Mouse (Mus musculus) fat pad, adult 2 months (tissue): Measurements from ENCODE around the gene Ppp1r14c.

Experiments
- DNase-seq: peaks from one replicate; pipeline ENCODE4 v3.0.0-alpha.2; 2011; ENCODE audit warnings: low read depth, low spot score; ENCODE audit errors: extremely low read depth

Gene Ppp1r14c

DNA sequence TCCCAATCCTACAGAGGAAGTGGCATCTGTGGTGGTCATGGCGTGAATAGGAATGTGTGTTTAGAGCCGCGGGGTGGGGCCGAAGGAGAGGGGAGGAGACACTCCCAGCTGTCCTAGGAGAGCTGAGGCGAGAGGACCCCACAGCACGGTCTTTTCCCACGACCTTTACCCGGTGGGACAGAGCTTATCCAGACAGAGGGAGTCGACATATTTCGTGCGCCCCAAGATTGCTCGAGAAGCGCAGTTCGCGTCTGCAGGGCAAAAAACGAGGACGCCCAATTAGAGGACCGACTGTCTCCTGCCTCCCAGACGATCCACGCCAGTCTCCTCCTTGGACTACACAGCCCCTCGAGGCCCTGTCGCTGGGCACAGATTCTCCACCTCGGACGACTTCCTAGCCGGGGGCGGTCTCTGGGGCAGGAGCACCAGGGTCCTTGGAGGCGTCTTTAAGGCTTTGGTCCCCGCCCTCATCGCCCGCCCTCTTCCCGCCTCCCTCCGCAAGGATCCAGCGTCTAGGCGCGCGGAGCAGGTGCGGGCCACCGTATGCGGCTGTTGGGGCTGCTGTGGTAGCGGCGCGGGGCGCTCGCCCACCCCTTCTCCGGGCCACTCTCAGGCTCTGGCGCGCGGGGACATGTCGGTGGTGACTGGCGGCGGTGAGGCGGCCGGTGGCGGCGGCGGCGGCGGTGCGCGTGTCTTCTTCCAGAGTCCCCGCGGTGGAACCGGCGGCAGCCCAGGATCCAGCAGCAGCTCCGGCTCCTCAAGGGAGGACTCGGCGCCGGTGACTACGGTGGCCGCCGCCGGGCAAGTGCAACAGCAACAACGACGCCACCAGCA, at the start of gene Ppp1r14c:
TSS of gene Ppp1r14c (plus strand) at position 22 of the 834 bp plus-strand sequence.
- no peak for DNase-seq

DNA sequence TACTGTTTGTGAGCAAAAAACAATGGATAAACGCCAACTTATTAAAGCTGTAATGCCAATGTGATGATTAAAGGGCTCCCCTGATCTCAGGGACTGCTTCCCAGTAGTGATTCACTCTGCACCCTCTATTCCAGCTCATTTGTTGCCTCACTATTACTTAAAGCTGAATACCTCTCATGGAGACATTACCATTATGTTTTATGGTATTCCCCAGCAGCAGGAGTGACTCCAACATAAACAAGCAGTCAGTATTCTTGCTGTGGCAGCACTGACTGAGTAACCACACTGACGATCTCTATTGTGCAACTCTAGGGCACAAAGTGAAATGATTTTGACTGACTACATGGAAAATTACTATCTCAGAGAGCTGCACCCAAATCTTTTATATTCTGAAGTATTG, 44.5 kb upstream of the Ppp1r14c start:
- DNase-seq: peak; percentile 67

DNA sequence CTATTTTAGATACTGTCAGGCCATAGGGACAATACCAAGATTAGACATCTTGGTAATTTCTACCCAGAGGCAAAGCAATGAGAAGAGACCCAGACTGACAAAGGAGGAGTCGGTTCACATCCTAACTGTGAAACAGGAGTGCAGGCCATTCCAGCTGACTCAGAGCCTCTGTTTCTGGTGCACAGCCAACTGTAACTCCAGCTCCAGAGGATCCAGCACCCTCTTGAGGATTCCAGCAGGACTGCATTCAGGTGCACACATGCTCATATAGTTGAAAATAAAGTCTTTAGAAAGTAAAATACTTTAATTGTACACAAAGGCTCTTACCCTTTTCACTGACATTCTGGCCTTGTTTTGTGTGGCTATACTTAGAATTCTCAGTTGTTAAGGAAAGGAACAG, 40.4 kb upstream of the Ppp1r14c start:
- DNase-seq: no peak

GRCm38 (mm10) chr10:3332880-3333279, 33.0 kb upstream of the Ppp1r14c start:
- DNase-seq: no peak

DNA sequence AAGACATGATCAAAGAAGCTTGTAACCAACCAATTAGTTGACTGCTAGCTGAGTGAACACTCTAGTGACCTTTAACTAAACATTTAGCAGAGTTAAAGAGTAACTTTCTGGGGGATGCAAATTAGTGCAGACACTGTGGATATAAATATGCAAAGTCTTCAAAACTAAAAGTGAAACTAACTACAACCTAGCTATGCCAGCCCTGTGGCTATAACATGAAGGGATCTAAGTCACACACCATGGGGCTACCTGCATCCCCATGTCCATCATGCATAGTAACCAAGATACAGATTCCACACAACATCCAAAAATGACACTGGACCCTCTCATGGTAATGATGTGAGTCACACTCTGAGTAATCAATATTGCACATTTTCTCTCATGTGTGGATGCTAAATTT, 31.3 kb upstream of the Ppp1r14c start:
- no peak for DNase-seq

DNA sequence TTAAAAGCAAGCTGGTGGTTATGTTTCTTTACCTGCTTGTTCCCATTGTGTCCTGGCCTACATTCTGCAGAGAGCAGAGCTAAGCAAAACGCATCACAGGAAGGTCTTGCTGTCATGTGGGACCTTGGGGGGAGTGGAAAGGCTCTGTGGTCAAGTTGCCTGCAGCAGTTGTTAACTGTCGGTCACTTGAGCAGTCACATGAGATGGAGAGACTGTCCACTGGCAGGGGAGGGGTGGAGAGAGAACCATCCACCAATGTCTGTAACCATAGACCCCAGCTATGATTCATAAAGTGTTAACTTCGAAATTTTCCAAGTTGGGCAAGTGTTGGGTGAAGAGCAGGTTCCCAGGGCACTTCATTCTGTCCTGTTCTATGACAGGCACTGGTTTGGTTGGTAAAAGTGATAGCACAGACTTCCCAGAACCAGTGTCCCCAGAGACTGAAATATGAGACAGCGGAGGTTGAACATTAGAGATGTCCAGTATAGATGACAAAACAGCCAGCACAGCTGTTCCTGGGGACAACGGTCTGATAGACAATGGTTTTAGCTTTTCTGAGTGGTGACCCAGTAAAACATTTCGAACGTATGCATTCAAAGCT, 29.0 kb upstream of the Ppp1r14c start:
- DNase-seq: no peak

- no peak for DNase-seq
Measured at GRCm38 (mm10) chr10:3337330-3337901, 28.4 kb upstream of the Ppp1r14c start.

DNA sequence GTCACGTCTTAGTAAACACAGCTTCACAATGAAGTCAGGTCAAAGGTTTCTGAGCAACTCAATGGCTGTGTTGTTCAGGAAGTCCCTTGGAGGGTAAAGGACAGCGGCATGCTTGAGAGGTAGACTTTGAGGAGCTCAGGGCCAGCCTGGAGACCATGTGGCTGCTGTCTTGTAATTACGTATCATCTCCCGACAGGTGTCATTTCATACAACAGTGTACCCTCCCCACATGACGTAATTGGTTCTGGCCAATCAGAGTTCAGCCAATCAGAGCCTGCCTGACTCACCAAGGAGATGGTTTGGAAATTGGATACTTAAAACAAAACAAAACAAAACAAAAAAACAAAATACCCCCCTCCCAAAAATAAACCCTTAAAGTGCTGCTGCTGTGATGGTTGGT, 20.2 kb upstream of the Ppp1r14c start:
- no peak for DNase-seq

- no peak for DNase-seq
Measured at GRCm38 (mm10) chr10:3359531-3359930, 6.3 kb upstream of the Ppp1r14c start.

GRCm38 (mm10) chr10:3365671-3366035, 204 bp upstream of the Ppp1r14c start:
- DNase-seq: no peak

DNA sequence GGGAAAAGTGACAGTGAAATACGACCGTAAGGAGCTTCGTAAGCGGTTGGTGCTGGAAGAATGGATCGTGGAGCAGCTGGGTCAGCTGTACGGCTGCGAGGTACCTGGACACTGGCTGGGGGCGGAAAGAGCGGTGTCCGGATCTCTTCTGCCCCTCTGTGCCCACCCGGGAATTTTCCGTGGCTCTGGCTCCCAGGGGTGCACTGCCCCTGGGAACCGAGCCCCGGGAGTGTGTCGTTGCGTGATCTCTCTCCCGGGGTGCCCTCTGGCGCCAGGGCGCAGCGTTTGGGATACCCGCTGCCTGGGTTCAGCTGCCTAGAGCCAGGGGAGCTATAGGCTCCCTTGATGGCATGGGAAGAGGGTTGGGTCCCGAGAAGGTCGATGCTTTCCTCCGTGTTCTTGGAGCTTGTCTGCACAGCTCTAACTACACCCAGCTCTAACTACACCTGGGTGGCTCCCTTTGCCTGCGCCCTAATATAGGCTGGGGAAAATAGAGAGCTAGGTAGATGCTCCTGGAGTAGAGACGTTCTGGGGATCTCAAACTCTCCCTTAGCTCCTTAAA, 1.1 kb downstream of the Ppp1r14c start:
- no peak for DNase-seq

DNA sequence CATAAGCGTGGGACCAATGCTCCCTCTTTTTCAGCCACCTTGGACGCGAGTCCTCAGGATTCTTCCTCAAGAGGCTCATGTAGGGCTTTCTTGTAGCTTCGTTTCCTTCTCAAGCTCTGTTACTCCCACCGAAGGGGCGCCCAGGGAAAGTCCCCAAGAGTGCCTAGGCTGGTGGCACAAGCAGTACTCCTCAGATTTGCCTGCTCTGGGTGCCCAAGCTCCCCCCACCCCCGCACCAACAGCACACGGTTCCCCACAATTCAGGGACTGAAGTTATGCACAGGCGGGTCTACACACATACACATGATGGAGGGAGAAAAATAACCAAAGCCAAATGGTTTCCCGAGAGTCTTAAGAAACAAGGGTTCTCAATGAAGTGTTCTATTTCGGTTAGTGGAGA, 1.6 kb downstream of the Ppp1r14c start:
- no peak for DNase-seq

DNA sequence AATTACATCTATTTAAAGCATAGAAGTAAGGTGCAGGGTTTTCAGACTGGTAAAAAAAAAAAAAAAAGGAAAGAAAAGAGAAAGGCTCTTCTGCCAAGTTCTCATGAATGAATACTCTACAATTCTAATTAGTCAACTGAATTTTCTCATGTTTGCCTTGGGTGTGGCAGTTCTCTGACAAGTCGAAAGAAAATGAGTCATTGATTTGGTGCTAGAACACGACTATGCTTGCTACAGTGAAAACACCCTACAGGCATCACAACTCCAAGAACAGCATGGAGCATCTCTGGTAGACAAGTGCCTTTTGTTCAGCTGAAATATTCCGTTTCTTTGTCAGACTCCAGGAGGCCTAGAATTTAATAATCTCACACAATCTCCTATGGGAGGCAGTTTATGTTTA, 17.3 kb downstream of the Ppp1r14c start:
- no peak for DNase-seq

DNA sequence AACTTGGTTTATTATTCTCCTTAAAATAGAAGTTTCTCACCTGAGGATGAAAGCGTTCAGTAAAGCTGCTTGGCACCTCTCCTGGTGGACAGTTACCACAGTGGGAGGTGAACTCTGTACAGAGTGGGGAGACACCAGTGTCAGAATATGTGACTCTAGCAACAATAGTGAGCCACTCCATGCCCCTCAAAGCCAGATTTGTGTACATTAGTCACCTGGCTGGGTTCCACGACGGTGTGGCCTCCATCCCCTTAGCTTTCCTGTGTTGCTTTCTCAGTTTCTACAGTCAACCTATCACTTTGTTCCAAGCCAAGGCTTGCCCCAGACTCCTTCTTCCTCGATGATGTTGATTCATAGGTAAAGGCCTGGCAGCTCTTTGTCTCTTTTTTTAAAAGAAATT, 26.4 kb downstream of the Ppp1r14c start:
- no peak for DNase-seq

DNA sequence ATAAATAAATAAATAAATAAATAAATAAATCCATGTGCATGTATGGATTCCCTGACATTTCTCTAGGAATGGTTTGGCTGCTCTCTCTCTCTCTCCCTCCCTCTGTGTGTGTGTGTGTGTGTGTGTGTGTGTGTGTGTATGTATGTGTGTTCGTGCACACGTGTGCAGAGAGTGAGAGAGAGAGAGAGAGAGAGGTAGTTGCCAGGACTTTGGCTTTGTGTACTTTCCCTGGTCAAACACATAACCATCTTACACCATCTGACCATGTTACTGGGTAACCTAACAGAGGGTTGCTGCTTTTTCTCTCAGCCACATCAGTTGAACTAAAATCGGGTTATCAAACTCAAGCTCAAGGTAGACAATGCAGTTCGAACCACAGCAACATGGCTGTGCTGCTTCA, 27.7 kb downstream of the Ppp1r14c start:
- no peak for DNase-seq

DNA sequence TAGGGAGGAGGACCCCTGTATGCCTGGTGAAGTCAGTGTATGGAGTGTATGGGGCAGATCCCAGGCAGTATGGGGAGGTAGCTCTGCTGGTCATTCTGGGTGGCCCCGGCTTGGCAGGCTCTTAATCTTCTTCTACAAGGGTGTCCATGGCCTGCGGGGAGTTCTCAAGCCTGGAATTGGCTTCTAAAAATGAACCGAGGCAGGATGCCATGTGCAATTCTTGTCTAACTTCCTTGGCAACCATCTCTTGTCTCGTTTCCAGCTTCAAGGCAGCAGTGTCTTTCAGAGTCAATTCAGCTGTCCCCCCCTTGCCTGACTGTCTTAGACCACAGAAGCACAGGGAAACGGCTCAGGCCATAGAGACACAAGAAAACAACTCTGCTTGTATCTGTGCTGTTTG, 28.3 kb downstream of the Ppp1r14c start:
- no peak for DNase-seq

DNA sequence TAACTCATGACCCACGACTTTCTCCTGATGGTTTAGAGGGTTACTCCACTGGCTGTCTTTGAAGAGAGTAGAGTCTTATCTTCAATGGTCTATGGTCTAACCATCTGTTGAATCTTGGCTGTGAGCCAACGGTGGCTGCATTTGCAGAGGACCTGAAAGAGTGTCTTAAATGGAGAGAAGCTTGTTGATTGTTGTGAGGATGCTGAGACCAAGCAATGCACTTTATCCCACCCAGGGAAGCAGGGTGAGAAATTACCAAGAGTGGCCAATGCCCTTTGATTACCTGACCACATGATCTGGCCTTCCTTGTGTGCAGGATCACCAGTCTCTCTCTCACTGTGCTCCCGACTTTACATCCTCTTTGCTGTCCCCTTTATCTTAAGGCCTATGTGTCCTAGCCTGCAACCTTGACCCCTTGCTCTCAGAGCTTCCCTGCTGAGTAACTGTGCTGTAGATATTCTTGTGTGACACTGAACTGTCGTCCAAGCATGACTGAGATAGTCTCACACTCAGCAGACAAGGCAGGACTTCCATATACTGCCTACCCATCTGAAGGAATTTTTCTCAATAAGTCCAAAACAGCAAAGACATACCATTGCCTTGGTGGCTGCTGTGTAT, 28.9 kb downstream of the Ppp1r14c start:
- no peak for DNase-seq

DNA sequence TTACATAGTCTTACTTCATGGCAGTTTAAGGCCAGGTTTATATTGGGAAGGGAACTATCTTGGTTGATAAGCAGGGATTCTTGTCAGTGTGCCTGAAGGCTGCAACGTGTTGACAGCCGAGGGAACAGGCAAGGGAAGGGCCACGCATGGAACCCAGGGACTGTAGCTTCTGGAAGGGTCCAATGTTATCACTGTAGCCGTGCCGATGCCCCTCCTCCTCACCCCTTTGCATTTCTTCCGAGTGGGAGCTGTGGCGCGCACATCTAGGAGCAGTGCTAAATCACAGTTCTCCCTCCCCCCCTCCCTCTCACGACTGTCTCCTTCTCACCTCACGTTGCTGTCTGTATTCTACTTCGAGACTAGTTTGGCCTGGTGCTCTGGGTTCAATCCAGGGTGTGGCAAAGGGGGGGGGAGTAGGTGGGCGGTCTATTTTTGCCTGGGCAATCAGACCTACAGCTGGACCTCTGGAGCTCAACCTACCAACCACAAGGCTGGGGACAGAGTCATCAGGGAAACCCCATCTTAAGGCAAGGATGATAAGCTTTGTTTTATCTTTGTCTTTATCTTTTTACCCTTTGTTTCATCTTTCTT, 29.6 kb downstream of the Ppp1r14c start:
- no peak for DNase-seq

GRCm38 (mm10) chr10:3396008-3396795, 30.3 kb downstream of the Ppp1r14c start:
- no peak for DNase-seq

GRCm38 (mm10) chr10:3397406-3397805, 31.5 kb downstream of the Ppp1r14c start:
- no peak for DNase-seq
